Mouse (Mus musculus): ENCODE measurements around the gene Qk.

The Qk gene

DNA sequence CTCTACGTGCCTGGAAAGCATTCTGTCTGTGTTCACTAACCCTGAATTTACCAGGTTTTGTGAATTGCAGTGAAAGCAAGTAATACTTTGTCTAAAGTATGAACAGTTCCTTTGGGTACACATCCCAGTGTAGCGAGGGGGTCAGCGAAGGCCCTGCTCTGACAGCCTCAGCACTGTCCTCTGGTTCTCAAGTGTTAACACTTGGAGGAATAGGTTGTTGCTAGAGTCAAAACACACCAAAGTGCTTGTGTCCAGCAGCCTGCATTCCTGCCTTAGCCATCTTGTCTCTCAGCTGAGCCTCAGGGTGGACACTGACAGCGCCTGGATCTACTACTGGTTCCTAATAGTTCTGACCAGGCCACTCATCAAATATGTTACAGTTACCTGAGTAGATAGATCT, 6.3 kb upstream of the Qk start:
- DNase-seq: no peak

DNA sequence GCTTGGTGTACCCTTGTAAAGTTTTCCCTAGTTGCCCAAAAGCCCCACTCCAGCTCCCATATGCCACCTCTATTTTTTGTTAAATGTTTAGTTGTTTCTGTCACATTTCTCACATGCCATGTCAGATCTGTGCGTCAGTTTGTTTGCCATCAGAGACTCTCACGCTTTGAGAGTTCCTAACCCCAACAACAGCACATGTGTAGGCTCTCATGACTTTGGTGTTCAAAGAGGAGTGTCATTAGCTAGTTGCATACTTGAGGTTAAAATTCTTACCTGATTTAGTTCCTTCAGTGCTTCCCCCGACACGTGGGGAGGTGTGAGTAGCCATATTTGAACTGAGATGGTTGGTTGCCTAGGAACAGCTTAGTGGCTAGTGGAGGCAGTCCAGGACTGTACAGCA, 2.1 kb upstream of the Qk start:
- no peak for DNase-seq

DNA sequence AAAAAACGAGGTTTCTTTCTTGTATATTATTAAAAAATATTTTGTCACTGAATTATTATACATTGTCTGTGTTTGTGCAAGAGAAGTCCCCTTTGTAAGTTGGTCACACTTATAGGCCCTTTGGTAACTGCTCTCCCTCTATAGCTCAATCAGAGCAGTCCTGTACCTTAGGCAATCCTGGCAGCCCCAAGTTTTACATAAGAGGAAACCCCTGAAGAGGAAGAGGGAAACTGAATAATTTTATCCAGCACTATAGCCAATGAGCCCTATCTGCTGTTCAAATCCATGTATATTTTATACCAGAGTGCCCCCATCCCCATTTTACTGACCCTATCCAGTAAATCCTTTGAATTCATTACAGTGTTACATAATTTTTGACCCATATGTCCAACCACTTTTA, 1.4 kb upstream of the Qk start:
- no peak for DNase-seq

DNA sequence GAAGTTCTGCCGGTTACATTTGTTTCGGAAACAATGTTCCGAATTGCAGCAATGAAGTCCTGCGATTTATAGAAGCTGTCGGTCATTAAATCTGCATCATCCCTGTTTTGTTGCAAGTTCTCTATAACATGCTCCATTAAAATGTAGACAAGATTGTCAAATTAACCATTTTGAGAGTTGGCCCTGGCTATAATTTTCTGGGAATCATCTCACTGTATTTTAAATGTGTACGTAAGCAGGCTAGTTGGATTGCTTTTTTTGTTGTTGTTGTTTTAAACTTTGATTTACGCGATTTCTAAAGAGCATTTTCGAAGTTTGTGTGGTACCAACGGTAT, 769 bp upstream of the Qk start:
- DNase-seq: no peak

DNA sequence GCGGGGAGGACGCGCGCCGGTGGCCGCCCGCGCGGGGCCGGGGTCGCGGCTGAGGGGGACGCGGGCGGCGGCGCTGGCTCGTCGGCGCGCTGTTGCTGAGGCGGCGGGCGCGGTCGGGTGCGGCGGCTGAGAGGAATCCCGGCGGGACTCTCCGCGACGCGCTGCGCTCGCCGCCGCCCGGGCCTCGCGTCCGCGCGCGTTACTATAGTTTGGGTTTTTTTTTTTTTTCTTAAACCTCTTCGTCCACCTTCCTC, 296 bp downstream of the Qk start:
- no peak for DNase-seq

DNA sequence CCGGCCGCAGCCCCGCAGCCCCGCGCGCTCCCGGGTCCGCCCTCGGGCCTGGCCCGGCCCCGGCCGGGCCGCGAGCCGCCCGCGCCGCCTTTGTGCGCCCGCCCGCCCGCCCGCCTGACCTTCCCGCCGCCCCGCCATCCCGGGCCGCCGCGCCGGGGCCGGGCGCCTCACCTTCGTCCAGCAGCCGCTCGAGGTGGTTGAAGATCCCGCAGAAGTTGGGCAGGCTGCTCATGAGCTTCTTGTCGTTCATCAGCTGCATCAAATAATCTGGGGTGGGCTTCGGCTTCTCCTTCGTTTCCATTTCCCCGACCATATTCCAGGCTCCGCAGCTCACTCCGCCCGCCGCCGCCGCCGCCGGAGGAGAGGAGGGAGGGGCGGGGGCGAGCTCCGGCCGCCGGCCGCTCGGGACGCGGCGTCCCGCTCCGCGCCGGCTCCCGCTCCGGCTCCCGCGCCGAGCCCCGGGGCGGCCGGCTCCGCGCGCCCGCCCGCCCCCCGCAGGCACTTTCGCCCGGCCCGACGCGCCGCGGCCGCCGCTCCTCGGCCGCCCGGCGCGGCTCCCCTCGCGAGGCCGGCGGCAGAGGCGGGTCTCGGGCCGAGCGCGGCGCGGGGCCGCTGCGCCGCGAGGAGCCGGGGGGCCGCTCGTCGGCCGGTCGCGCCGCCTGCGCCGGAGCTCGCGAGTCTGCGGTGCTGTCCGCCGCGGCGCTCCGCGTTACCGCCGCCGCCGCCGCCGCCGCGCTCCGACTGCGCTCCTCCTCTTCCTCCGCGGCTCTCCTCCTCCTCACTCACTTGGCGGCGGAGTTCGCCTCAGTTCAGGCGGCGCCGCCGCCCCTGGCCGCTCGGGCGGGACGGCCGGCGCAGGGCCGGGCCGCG, 858 bp downstream of the Qk start:
- peak; percentile 75 for DNase-seq

DNA sequence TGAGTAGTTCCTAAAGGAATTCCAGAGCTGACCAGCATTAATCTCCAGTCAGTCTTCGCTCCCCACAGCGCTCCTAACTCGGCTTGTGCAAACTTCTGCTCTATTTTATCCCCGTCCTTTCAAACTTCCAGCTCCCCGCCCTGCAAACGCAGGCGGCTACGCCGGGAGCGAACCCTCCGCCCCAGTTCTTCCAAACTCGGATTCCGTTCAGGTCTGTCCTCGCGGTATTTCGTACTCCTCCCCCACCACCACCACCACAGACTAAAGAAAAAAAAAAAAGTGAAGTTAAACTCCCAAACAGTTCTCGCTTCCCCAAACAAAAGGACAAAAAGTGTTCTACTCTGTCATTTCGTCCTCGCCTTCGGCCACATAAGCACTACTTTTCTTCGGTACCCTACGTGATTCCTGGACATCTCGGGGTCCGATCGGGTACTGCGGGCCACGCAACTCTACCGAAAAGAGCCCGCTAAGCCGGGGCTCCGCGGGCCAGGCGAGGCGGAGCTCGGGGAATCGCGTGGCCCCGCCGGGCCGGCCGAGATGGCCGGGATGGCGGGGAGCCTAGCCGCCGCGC, 1.6 kb downstream of the Qk start:
- DNase-seq: peak; percentile 59

DNA sequence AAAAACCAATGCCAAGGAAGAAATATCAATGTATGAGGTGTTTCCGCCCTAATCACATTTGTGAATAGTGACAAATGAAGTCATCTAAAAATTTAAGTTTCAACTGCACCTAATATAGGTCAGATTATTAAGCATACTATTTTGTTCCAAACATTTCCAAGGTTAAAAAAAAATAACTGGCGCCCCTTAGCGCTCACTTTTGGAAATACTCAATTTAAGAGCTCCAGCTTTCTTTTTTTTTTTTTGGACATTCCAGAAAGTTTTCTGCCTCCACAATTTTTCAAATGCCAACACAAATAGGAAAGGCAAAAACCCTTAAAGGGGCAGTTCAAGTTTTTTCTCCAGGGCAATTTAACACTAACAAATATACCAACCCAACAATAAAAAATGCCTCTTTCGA, 2.5 kb downstream of the Qk start:
- DNase-seq: no peak

DNA sequence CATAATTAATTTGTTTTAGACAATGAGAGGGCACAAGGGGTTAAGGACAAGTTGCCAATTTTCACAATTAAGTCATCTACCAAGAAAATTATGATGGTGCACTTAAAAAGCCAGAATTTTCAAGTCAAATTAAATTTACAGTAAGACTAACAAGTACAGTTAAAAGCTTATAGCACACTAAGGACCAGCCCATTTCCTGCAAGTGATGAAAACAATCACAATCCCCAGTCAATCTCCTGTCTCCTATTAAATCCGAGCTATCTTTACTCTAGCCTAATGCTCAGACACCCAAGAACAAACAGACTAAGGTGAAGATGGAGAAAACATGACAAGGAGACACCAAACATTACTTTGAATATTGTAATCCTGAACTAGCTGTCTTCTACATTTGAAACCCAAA, 3.2 kb downstream of the Qk start:
- no peak for DNase-seq

DNA sequence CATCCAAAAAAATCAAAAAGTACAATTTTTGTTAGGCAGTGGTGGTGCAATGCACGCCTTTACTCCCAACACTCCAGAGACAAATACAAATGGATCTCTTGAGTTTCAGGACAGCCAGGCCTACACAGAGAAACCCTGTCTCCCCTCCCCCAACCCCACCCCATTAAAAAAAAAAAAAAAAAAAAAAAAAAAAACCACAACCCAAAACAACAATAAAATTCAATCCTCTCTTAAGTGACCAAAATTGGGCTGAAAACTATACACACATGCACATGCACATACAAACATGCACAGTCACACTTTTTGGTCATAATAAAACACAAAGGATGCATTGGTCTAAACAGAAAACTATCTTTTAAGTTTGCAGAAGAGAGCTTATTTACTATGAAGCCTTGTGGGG, 9.6 kb downstream of the Qk start:
- DNase-seq: no peak

DNA sequence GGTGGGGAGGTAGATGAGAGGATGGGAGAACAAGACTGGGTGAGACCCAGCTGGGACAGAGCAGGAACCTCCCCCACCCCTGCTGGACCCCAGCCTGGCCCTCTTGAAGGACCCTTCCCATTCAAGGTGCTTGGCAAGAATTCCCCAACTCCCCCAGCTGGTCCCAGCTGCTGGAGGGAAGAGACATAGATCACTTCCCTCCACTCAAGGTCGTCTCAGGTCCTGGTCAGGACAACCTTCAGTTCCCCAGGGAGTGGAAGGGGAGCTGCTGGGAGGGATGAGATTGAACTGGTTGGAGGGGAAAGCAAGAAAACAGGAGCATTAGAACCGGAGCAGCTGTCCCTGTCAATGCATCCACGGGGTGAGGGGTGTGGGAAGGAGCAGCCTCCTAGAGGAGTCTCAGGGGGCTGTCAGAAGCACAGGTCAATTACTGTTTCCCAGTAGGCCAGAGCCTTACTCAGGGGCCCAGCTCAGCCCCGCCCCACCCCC, 10.5 kb downstream of the Qk start:
- no peak for DNase-seq

DNA sequence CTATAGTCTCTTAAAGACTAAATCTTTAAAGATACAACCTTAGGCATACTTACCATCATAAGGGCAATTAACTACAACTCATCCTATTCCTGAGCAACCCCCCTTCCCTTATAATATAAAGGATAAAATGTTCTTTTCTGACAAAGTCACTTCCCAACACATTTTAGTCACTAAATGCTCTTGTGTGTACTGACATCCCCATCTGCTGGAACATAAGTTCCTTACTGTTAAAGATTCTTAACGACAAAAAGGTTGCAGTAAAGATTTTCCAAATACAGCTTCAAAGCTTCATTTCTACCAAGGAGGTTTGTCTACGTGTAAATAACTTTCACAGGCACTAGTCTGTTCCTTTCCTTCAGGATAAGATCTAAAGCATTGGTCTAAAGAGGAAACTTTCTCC, 13.2 kb downstream of the Qk start:
- no peak for DNase-seq

DNA sequence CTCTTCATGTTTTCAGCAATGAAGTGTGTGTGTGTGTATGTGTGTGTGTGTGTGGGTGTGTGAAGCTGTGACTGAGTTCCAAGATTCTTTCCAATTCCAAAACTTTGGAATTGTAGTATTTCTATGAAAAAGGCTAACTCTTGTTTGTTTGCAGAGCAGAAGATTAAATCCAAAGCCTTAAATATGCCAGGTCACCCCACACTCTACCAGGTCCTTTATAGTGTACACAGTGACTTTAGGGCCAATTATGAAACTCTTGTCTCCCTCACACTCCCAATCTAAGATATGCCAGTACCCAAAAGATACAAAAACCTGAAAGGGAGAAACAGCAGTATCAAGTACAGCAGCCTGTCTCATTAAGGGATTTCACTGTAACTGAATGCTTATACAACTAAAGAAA, 15.7 kb downstream of the Qk start:
- DNase-seq: no peak

DNA sequence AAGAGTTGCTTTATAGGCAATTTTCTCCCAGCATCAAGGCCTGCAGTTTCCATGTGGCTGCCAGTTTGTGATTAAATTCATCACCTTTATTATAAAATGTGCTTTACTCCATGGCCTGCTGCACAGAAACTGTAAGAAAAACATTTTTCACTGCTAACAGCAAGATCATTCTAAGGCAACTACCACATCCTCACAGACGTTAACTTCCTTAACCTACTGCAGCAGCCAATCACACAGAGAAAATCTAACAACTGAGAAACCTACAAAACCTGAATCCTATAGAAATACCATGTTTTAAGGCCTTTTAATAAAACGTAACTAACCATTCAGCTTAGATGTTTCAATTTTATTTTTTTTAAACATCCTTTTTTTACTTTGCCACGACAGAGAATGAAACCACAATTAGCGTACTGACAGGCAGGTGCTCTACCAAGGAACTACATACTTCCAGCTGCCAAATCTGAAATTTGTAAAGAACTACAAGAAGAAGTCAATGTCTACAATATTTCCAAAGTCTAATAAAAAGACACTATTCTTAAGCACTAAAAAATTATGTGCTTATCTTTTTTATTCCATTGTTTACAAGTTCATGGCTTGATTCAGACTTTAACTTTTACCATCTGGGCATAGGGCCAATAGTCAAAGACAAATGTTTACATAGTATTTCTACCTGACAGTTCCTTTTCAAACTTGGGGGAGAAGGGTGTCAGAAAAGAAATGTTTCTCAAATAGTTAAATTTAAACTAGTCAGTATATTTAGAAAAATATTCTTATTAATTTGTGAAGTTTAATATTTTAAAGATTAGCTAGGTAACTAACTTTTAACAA, 18.5 kb downstream of the Qk start:
- no peak for DNase-seq

DNA sequence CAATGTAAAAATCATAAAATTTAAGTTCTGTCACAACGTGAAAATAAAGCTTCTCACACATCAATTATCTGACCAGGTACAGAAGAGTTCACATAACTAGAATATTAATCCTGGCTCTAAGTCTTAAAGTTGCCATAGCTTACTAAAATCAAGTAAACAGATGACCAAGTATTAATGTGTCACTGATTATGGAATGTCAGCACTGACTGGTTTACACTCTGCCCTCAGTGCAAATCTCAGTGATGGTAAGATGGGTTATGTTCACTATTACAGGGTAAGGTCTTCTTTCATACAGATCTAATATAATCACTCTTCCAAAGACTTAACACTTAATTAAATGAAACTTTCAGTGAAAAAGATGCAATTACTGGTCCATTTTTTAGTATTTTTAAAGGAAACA, 20.3 kb downstream of the Qk start:
- DNase-seq: no peak

DNA sequence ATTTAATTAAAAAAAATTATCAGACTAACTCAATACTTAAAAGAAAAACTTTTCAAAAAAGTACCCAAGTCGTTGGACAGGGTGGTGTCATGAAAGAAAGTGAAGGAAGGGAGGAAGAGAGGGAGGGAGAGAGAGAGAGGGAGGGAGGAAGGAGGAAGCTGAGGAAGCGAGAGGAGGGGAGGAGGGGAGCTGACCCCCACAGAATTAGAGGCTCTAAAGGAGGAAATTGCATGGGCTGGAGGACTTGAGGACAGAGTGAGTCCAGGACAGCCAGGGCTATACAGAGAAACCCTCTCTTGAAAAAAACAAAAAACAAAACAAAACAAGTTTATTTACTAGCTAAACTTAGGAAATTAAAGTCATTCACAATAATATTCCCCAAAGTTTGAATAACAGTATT, 27.1 kb downstream of the Qk start:
- DNase-seq: no peak

DNA sequence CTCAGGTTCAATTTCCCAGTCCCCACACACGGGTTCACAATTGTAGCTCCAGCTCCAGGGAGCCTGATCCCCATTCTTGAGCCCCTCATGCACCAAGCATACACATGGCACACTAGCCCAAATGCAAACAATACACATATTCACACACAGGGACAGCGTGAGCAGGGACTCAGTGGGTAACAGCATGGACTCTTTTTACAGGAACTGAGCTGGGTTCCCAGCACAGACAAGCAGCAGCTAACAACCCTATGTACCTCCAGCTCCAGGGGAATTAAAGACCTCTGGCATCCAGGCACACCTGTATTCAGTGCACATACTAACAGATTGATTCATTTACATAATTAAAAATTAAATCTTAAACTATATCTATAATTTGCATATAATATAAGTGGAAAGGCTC, 34.9 kb downstream of the Qk start:
- no peak for DNase-seq

DNA sequence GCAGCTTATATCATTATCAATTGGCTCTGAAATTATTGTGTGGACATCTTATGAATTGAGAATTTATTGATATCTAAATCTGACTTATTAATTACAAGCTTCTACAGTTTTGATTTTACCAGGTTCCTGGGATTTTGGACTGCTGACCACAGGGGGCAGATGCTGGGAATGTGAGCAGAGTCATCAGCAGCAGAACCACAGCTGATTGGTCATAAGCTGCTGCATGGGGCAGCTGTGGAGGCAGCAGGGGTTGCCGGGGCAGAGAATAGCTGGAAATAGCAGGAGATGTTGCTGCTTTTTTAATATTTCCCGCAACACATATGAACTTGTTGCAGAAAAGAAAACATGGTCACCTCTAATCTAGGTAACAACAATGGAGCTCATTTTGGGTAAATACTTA, 40.1 kb downstream of the Qk start:
- DNase-seq: no peak

DNA sequence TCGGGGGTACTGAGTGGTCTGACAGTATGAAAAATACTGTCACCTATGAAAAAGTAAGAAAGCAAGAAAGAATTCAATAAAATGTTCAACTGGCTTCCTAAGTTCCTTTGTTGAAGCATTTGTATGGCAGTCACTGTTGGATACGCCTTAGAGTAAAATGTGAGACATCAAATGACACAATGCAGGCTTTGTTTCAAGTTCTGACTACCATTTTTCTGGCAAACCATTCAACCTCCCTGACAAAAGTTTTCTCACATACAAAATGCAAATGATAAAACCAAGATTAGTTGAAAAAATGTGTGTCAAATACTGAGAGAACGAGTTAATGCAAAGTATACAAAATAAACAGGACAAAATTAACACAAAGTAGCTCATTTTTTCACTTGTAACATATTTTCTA, 50.1 kb downstream of the Qk start:
- DNase-seq: no peak

DNA sequence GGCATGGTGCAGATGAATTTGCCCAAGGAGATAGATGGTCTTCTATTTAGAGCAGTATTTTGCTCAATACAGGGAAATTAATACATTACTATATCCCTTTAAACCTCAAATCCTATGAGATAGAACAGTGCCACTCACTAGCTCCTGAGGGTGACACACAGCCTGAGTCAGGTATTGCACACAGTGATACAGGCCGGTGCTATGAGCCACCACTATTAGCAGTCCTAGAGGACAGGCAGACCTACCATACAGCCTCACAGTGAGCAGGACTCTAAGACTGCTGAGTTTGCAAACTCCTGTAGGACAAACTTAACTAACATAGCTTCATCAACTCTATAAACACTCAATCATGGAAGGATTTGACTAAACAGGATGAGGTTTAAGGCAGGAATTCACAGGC, 51.2 kb downstream of the Qk start:
- no peak for DNase-seq

DNA sequence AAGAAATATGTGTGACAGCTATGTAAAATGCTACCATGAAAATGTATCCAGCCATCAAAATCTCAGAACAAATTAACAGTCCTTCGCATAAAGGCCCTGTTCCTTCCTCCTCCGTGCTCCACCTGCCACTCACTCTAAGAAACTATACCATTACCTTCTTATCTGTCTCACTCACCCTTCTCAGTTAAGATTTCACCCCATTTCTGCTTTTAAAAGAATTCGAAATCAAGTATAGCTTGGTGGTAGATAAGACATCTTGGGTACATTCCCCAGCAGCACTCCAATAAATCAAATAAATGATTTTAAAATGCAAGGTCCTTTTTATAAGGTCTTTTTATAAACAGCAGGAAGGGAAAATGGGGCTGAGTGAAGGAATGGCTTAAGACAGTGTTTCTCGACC, 53.4 kb downstream of the Qk start:
- DNase-seq: no peak

DNA sequence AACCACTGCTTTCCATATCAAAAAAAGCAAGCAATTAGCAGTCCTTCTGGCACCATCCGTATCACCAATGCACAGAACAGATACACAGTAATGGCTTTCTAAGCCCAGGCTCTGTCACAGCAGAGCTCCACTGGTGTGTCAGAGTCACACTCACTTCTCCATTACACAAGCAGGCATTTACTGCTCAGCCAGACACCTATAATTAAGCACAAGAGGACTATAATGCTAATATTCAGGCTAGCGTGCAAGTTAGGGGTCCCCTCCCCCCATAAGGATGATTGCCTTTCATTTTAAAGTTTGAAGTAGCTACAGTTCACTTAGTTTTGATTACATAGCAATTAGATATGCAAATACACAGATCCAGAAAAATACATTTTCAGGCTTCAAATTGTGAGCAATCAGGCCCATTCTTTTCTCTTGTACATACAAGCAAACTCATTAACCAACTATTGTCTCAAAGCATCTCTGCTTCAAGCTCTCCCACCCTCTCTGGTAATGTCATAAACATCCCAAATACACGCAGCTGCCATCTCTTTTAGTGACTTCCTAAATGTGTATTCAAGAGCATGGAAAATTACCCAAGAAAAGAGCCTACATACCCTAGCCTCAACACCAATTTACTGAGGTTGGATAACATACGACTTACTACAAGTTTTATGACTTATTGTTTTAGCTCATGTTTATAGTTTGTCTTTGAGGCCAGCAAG, 68.2 kb downstream of the Qk start:
- no peak for DNase-seq

DNA sequence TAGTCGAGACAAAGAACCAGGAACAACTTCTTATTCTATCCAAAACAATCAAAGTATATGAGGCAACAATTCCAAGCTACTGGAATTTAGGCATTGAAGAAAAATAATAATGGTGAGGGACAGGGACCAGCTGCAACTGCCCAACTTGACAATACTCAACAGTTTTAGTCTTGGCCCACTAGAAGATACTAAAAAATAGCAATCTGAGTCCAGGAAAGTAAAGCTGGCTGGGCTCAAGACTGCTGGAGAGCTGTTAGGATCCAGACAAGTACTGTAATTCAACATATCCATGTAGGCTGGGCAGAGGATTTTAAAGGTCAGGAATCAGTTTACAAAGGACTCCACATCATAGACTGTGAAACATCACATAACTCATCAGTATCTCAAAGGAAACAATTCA, 79.6 kb downstream of the Qk start:
- no peak for DNase-seq

DNA sequence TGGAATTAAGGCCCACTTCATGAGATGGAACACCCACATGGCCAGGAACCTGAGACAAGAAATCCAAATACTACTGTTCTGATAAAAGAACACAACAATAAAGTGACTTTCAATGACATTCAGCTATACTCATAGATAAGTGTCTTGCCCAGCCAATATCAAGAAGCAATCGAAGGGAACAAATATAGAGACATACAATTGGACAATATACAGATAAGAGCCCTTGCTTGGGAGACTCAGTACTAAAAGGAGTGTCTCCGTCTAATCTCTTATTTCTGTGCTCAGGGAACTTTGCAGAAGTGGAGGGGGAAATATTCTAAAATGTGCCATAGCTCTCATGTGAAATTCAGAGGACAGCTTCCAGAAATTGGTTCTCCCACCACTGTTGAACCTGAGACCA, 83.1 kb downstream of the Qk start:
- DNase-seq: no peak

Data from thymus, postnatal 25 days (tissue).